Mouse (Mus musculus): ENCODE results near the gene Ciita. TPM values are rescaled to one million over a fixed set of nuclear protein-coding genes. Genes with fewer than 3 reads are reported as not detected.
A peak's percentile ranks its signal among the peaks of the same experiment; 100 is the strongest.

The Ciita gene
- total RNA-seq, 2 experiments from 2014 or later = 0.14 to 0.21 TPM

DNA sequence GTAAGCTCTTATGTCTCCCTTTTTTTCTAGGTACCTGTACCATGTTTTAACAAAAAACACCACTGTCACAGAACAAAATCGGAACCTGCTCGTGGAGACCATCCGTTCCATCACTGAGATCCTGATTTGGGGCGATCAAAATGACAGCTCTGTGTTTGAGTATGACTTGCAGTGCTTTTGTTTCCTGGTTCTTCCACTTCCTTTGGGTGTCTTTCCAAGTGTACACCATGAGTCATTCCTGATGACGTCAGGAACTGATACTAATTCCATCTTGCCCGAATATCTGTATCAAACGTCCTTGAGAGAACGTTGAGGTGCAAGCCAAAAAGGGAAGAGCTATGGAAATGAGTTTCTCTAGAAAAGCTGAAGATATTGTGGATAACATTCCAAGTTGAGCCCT is 80.1 kb downstream of the Ciita start:
- no peak for DNase-seq

DNA sequence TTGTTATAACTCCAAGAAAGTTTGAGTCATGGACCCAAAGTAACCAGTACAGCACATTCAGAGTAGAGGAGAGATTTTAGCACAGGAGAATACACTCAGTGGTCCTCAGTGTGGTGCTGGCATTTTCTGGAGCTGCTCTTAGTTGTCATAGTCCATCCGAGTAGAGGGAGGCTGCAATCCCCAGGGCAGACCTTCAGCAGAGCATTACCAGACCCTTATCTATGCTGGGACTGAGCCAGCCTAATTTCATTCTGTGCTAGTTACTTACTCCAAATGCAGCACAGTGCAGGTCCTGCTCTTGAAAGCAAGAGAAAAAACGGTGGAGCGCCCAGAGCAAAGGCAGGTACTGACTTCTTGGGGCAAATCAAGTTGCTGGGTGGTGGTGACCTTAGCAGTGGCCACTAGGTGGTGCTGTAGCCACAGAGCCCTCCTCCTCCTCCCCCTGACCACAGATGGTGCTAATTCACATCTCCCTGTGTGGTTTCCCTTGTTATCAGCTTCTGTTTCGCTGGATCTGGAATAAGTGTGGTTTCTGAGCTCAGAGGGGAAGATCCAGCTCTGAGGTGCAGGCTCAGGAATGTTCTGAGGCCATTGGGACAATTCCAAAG is 85.5 kb downstream of the Ciita start:
- DNase-seq = peak; percentile 70

GRCm38 (mm10) chr16:10567153-10567552 is 87.3 kb downstream of the Ciita start:
- DNase-seq = no peak

DNA sequence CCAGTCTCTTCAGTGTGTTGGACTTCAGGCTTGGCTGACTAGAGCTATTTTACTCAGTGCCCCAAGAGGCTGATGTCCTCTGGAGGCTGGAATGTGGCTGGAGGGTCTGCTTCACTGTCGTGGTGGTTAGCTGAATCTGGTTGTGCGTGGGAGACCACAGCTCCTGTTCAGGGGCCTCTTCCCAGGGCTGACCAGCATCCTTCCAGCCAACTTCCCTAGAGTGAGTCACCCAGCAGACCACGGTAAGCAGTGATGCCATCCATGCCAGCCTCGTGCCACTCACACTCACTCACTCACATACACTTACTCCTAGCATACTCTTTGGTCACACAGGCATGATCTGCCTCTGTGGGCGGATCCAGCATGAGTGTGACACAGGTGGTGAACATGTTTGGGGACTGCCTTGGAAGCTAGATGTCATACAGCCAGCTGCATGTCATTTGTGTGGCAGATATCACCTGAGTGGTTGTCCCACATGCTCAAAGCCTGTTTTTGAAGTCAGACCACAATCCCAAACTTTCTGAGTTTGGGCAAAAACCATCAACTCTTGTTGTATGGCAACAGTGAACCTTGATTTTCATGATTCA is 90.0 kb downstream of the Ciita start:
- no peak for DNase-seq

GRCm38 (mm10) chr16:10570708-10571107 is 90.8 kb downstream of the Ciita start:
- DNase-seq = peak; percentile 67

DNA sequence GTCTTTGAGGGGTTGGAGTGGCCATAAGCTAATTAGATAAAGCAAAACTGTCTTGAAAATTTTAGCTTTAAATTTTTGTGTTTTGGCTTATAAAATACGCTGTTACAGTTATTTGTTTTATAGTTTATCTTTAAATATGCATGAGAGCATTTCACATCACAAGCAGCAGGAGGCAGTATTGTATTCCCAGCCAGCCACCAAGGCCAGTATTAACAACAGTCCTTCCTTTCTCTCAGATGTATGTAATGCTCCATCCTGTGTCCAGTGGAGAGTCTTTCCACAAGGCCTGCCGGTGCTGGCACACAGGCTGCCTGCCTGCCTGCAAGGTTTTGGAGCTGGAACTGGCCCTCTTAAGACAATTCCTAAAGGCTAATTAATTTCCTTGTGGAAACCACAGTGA is 92.0 kb downstream of the Ciita start:
- no peak for DNase-seq

GRCm38 (mm10) chr16:10574936-10575335 is 95.1 kb downstream of the Ciita start:
- no peak for DNase-seq

- no peak for DNase-seq
Observed at GRCm38 (mm10) chr16:10575915-10576314, 96.1 kb downstream of the Ciita start.

- no peak for DNase-seq
Observed at GRCm38 (mm10) chr16:10577548-10577947, 97.7 kb downstream of the Ciita start.

Other genes with a start within 250 kb of the Ciita start
- gene Emp2, start 166.1 kb upstream of the Ciita start, total RNA-seq (2021) = 10 to 100 TPM; 12.3 to 14.4 TPM
- gene Tekt5, start 84.6 kb upstream of the Ciita start, total RNA-seq (2021) = under 1 TPM; 0.23 to 0.31 TPM
- 1 to 10 TPM; 7.8 to 8.5 TPM for gene Nubp1, start 68.1 kb upstream of the Ciita start, total RNA-seq (2021)
- gene Tvp23a, start 32.7 kb upstream of the Ciita start, total RNA-seq (2021) = 1 to 10 TPM; 1.2 TPM
- gene Dexi, start 63.0 kb downstream of the Ciita start, total RNA-seq (2021) = 10 to 100 TPM; 26.8 to 30.3 TPM
- gene Clec16a, start 65.3 kb downstream of the Ciita start, total RNA-seq (2021) = 10 to 100 TPM; 24.5 to 25.8 TPM

All from gastrocnemius, postnatal 10 days (tissue).